Mouse (Mus musculus) thymus, adult 18-20 months (tissue): ENCODE data around the gene Kif12.

Experiments
- DNase-seq, 2 experiments: peaks; one replicate each; pipeline ENCODE4 v3.0.0; 2022; ENCODE audit warnings: mixed read lengths in 2 of 2

The Kif12 gene

DNA sequence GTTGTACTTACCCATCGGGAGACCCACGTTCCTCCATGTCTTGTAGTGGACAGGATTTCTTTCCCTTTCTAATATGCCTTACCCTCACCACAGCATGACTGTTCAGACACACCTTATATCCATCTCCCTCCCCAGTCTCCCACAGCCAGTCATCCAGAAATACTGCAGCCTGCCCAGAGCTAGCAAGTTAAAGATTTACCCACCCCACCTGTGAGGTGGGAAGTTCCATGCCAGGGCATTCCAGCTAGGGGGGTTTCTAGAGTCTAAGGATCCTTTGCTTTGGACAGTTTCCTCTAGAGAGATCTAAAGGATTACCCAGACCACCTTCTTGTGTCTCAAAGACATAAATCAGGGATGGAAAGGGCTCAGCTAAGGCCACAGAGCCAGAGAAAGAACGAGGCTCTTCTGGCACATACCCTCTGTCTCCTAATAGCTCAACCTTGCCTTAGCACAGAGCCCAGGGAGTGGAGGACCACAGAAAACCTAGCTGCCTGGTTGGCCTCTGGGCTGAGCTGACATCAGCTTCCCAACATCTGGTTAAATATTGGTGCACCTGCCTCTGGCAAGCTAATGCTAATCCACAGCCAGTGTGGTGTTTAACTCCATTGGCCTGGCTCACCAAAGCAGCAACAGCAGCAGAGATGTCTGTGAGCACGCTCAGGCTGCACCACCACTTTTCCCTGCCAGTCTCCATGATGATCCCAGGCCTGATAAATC, at the start of gene Kif12:
Gene Kif12, minus strand, starts transcription at position 163 of the 717 bp plus-strand sequence.
- DNase-seq: no peak

DNA sequence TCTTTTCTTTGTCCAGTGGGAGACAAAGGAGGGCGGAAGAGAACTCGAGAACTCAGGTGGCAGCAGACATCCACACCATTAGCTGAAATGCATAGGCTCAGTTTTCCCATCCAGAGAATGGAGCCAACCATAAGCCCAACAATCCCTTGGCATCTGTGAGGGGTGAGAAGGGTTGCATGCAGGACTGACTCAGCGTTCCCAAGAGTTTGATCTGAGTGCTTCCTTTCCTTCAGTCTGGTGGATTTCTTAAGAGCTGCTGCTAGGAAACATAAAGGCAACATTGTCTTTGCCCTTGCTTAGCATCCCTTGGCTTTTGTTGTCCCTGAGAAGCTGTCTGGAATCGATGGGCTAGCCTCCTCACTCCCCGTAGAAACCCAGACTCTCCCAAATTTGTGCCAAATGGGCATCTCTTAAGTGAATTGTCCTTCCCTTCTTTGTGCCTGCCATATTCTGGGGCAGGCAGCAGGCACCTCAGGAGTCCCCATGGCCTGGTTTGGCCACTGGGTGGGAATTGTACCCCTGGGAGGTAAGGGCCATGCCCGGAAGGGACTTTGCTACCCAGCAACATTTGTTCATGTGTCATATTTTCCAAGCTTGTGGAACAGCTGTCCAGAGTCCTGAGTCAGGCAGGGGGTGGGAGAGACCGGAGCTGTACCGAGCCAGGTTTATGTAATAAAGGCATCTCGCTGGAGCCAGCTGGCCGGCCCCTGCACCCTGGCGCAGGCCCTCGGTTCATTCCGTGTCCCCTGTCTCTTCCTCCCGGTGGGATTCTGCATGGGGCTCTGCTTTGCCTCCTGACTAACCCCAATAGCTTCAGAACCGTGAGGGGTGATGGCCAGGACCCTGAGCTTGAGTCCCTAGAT, 49.4 kb upstream of the Kif12 start:
- DNase-seq: peak in 1 of 2 experiments; percentile 21

DNA sequence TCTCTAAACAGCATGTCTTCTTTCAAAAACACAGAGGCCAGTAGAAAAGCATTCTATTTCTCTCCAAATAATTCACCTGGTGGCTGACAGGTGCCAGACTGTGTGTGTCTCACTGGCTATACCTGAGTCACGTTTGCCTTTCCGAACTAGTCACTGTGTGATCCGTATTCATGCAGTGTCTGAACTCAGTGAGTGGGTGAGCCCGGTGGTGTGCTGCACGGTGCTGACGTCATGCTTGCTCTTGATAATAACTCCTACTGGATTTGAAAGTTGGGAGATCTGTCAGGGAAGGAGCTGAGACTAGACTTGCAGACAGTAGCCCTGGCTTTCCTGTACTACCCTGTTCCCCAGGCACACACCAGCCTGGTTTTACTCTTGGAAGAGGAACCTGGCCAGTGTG, 47.7 kb upstream of the Kif12 start:
- DNase-seq: no peak

DNA sequence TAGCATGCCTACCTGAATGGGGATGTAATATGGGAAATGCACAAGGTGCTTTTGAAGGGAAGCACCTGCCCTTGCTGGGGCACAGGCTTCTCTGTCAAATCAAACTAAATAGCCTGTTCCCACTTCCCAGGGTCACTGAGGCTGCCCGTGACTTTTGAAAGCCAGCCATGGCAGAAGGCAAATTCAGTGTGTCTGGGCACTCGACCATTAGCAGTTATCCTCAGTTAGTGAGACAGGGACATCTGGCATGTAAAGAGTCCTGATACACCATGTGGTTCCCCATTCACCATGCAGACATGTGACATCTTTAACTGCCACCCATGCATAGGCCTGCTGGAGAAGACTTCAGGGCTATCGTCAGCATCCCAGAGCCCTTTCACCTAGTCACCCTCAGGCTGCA, 47.1 kb upstream of the Kif12 start:
- no peak for DNase-seq

GRCm38 (mm10) chr4:63217513-63217912, 45.6 kb upstream of the Kif12 start:
- DNase-seq: no peak

DNA sequence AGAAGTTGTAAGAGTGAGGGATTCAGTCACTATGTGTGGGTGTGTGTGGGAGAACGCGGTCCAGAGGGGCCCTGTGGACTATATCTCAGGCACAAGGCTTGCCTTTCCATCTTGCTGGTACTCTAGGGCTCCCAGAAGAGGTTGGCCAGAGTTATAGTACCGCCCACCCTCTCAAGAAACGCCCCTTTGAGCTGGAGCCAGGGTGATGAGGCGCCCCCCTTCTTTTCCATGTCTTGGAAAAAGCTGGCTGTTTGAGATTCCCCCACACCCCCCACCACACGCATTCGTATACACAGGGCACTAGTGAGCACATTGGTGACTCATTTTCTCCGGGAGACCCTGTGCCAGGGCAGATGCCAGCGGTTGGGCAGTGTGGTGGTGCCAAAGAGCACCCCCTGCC, 44.6 kb upstream of the Kif12 start:
- DNase-seq: no peak

DNA sequence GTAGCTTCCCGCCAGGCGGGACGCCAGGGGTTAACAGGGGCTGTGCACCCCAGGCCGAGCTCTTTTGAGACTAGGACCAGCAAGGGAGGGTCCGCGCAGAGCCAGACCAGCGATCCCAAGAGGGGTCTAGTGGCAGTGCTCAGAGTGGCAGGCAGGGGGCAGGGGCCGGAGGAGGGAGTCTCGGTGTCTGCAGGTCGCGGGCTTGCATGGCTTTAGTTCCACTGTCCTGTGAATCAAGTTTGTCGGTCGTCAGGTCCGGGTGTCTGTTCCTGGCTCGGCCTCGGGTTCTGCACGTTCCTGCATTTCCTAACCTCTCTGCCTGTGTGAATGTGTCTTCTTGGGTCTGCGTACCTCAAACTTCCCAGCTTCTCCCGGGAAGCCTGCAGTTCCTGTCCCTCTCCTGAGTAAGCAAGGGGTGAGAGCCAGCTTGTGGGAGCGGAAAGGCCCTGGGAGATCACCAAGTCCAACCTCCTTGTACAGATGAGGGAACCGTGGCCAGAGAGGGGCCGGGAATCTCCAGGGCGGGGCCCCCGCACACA, 44.1 kb upstream of the Kif12 start:
- peak in 1 of 2 experiments; percentile 62 for DNase-seq

DNA sequence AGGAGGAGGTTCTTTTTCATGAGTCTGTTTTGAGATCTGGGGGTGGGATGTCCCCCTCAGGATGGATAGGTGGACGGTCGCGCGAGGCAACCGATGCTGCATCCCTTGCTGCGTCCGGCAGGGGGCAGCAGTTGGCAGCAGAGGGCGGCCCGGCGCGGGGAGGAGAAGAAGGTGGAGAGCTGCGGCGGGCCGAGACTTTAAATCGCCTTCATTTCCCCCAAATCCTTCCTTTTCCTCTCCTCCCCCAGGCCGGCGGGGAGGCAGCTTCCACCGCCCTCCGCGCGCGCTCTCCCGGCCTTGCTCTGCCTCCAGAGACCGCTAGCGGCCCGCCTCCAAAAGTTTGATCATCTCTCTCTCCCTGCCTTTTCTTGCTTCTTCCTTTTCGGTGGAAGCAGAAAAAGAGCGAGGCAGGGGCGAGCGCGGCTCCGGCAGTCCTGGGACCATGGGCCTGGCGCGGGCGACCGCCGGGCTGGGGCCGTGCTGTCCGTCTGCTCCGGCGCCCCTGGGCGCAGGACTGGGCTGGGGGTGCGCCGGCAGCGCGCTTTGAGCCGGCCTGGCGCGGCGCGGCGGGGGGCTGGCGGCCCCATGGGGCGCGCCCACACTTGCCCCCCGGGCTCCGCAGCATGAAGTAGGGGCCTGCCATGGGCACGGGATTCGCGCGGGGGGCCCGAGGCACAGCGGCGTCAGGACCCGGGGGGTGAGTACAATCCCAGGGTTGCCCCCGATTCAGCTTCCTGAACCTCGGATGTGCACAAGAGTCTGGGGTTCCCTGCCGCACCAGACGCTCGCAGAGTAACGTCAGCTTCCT, 43.5 kb upstream of the Kif12 start:
- peak; percentile 62 to 66 for DNase-seq

DNA sequence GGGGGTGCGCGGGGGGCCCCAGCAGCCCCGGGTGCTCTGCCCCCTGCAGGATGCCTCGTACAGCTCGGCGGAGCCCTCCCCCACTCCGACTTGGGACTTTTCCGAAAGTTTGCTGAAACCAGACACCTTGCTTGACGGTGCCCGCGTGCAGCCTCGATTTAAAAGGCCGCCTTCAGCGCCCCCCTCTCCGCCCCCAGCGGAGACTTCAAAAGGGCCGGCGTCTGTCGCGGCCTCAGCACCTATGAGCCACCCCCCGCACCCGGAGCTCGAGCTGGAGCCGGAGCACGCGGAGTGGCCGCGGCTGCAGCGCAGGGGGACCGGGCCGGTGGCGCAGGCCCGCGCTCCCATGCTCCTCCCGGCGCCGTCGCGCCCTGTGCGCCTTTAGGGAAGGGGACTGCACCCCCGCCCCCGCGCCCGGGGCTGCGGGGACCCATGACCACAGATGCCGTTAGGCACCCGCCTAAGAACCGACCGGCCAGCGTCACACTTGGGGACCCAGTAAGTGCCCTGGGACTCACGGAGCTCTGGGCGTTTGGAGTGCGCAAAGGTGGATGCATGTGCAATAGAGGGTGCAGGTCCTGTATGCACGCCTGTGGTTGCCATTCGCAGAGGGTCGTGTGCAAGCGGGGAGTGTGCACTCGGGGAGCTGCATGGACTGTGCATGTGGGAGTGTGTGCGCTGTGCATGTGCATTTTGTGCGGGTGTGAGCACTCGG, 42.1 kb upstream of the Kif12 start, which contains the start of gene Col27a1:
Gene Col27a1, plus strand, starts transcription at position 98 of the 715 bp plus-strand sequence.
- DNase-seq: peak in 1 of 2 experiments; percentile 20

DNA sequence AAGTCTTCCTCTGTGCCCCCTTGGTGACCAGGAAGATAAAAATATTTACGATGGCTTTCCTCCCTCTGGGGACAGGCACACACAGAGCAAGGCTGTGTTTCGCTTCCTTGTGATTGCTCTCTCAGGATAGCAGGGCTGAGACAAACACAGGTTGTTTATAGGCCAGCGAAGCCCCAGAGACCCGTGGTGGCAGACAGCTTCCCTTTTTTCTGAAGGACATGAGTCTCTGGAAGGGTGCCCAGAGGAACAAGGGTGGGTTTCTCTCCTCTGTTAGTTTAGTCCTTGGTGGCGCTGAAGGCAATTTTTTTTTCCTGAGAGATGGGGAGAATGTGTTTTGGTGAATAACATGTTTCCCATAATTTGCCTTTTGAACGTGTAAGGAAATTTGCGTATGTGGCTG, 33.7 kb upstream of the Kif12 start:
- no peak for DNase-seq

- no peak for DNase-seq
Observed at GRCm38 (mm10) chr4:63203874-63204273, 31.9 kb upstream of the Kif12 start.

- DNase-seq: no peak
Observed at GRCm38 (mm10) chr4:63199366-63199765, 27.4 kb upstream of the Kif12 start.

GRCm38 (mm10) chr4:63194366-63194765, 22.4 kb upstream of the Kif12 start:
- DNase-seq: no peak

- no peak for DNase-seq
Observed at GRCm38 (mm10) chr4:63191641-63192040, 19.7 kb upstream of the Kif12 start.

- DNase-seq: no peak
Observed at GRCm38 (mm10) chr4:63186281-63186870, 14.4 kb upstream of the Kif12 start.

- DNase-seq: no peak
Observed at GRCm38 (mm10) chr4:63181556-63181955, 9.6 kb upstream of the Kif12 start.

DNA sequence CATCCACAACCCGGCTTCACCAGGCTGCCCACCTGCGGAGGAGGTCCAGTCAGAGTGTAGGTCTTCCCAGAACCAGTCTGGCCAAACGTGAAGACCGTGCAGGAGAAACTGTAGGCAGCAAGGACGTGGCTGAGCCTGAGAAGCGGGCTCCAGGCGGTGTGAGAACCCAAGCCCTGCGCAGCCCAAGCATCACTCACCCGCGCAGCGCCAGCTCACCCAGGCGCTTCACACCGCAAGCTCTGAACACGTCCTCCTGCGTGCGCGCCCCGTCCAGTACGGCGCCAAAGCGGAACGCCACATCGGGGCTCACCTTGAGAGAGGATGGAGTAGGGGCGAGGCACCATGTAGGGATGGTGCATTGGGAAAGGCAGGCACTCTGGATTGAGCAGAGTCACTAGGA, 809 bp downstream of the Kif12 start:
- no peak for DNase-seq

- DNase-seq: no peak
Observed at GRCm38 (mm10) chr4:63170061-63170460, 1.9 kb downstream of the Kif12 start.

GRCm38 (mm10) chr4:63166323-63166722, 5.6 kb downstream of the Kif12 start:
- peak; percentile 36 to 52 for DNase-seq

GRCm38 (mm10) chr4:63165636-63166035, 6.3 kb downstream of the Kif12 start:
- no peak for DNase-seq

- DNase-seq: peak; percentile 63 to 75
Observed at GRCm38 (mm10) chr4:63158961-63159592, 12.9 kb downstream of the Kif12 start.
